8 mouse cellular contexts compared by ENCODE assay signal in genomic region chr9:121316621-121317405, GRCm38 (mm10). TPM values are rescaled to one million over a fixed set of nuclear protein-coding genes. Genes with fewer than 3 reads are reported as not detected.
DNase-seq lines count a peak whose midpoint lies in the region; TF ChIP-seq lines count a peak whose summit lies in the region.

No protein-coding gene starts in this region.

- peak; percentile 28; the same call in 1 of the 2 replicates for TF ChIP-seq CTCF in kidney, adult 2 months (conservative IDR thresholded peaks at IDR 0.05; ENCODE audit: insufficient read depth, insufficient read length, low read depth, low read length)
- TF ChIP-seq CTCF in bone marrow, adult 2 months (IDR thresholded peaks at IDR 0.05; ENCODE audit: control insufficient read depth, insufficient read depth, low read length), result no peak

- no peak for TF ChIP-seq POLR2A in kidney, adult 2 months (IDR thresholded peaks at IDR 0.05; ENCODE audit: low read depth, low read length)
- no peak for TF ChIP-seq POLR2A in bone marrow, adult 2 months (IDR thresholded peaks at IDR 0.05; ENCODE audit: borderline replicate concordance, control insufficient read depth, low read depth, low read length)

- 40% methylated on average over 12 of the region's 12 CpGs for WGBS in kidney, adult 2 months
- WGBS in bone marrow, adult 2 months, result 30% methylated on average over 12 of the region's 12 CpGs
- WGBS in macrophage (ENCODE audit: missing documents), result 31% methylated on average over 12 of the region's 12 CpGs

- H3K36me3 ChIP-seq in kidney, adult 2 months (ENCODE audit: control insufficient read depth, insufficient read depth, low read length), result no peaks in the 10 kb centered on the region
- H3K36me3 ChIP-seq in macrophage (ENCODE audit: inconsistent target), result no peaks in the 10 kb centered on the region

- peak; percentile 61 for DNase-seq in kidney, adult 2 months
- DNase-seq in kidney, adult 18-20 months, result no peak
- peak; percentile 74 for DNase-seq in gastrocnemius, postnatal 14 days
- DNase-seq in induced T-regulatory cell, adult 2 months (ENCODE audit: low read depth), result peak; percentile 67
- no peak for DNase-seq in frontal cortex, postnatal 14 days (ENCODE audit: low spot score in 2 of 2)
- DNase-seq in layer of hippocampus, postnatal 25 days (ENCODE audit: extremely low spot score in 1 of 2, low spot score in 1 of 2), result no peak

- peaks cover 34% of the 10 kb centered on the region for H3K4me1 ChIP-seq in kidney, adult 2 months (ENCODE audit: control insufficient read depth, insufficient read depth, low read length)
- H3K4me1 ChIP-seq in bone marrow, adult 2 months (ENCODE audit: control insufficient read depth, insufficient read depth, low read length), result peaks cover 10% of the 10 kb centered on the region

- H3K27ac ChIP-seq in kidney, adult 2 months (ENCODE audit: insufficient read depth, low read depth, low read length), result peak overlapping the region; percentile 33
- H3K27ac ChIP-seq in bone marrow, adult 2 months (ENCODE audit: control insufficient read depth, insufficient read depth, low read depth, low read length, poor library complexity), result peak overlapping the region; percentile 80
- H3K27ac ChIP-seq in macrophage, result peak overlapping the region; percentile 100

- intact Hi-C loops in gastrocnemius, postnatal 14 days (cut with DNase I; ENCODE audit: low total_unique reads), result no loop called here

- H3K79me2 ChIP-seq in macrophage (ENCODE audit: inconsistent target), result peaks cover 78% of the 10 kb centered on the region

- H3K4me3 ChIP-seq in kidney, adult 2 months (ENCODE audit: insufficient read depth, low read depth, low read length), result no peak overlapping the region
- peak overlapping the region; percentile 28 for H3K4me3 ChIP-seq in bone marrow, adult 2 months (replicated peaks; ENCODE audit: control insufficient read depth, low read depth, low read length)
- no peak overlapping the region; the same call in 1 of the 2 replicates for H3K4me3 ChIP-seq in macrophage (ENCODE audit: inconsistent target)

- H3K27me3 ChIP-seq in kidney, adult 2 months (replicated peaks; ENCODE audit: control insufficient read depth, insufficient read depth, low read length), result no peaks in the 10 kb centered on the region

RNA-seq across cellular contexts. Expression of gene Trak1, which starts 19.5 kb away (rescaled TPM):
- polyA plus RNA-seq in kidney, adult 2 months (2012; rRNA removed), result 65.1 and 65.2 TPM in 2 replicates
- polyA plus RNA-seq in bone marrow, adult 2 months (2011; ENCODE audit: insufficient read depth, insufficient read length, low replicate concordance, missing spikeins), result 14.1 and 29.4 TPM in 2 replicates
- total RNA-seq in gastrocnemius, postnatal 14 days (2021), result 100 to 1,000 TPM; 167 to 178 TPM
- total RNA-seq in macrophage (2018; cell fraction: chromatin; rRNA removed), result 100 to 1,000 TPM; 175 to 281 (median 222) TPM
- total RNA-seq in macrophage (2018; cell fraction: cytosol; rRNA removed), result 10 to 100 TPM; 48.6 to 71.4 (median 54.7) TPM
- total RNA-seq in macrophage (2018; cell fraction: nucleus; rRNA removed), result 100 to 1,000 TPM in 25 of 26 experiments, 10 to 100 TPM in 1; 94.9 to 207 (median 141) TPM
- polyA plus RNA-seq in macrophage (2018), result 30.9 to 32.9 TPM (median 32.9 TPM) in 3 replicates
- total RNA-seq in layer of hippocampus, postnatal 25 days (2021), result 100 to 1,000 TPM; 223 to 246 TPM

RNA-seq across cellular contexts. Expression of gene Ulk4, which starts 39.8 kb away (rescaled TPM):
- polyA plus RNA-seq in kidney, adult 2 months (2012; rRNA removed), result 1.9 and 4.8 TPM in 2 replicates
- polyA plus RNA-seq in bone marrow, adult 2 months (2011; ENCODE audit: insufficient read depth, insufficient read length, low replicate concordance, missing spikeins), result not detected in 2 replicates
- under 1 TPM; 0.31 to 0.41 TPM for total RNA-seq in gastrocnemius, postnatal 14 days (2021)
- 10 to 100 TPM in 3 of 26 experiments, 1 to 10 TPM in 22, under 1 TPM in 1; 0.92 to 10.8 (median 6.6) TPM for total RNA-seq in macrophage (2018; cell fraction: chromatin; rRNA removed)
- total RNA-seq in macrophage (2018; cell fraction: cytosol; rRNA removed), result 1 to 10 TPM in 1 of 26 experiments, under 1 TPM in 25; 0.33 to 1.5 (median 0.57) TPM
- total RNA-seq in macrophage (2018; cell fraction: nucleus; rRNA removed), result 1 to 10 TPM in 24 of 26 experiments, under 1 TPM in 2; 0.52 to 3.7 (median 2.2) TPM
- 0.25 to 2.2 TPM (median 1.1 TPM) in 3 replicates for polyA plus RNA-seq in macrophage (2018)
- total RNA-seq in layer of hippocampus, postnatal 25 days (2021), result 1 to 10 TPM; 7.4 to 8.6 TPM

Comparison
In these comparisons a context has a peak if more than half of its experiments do, and no peak if none do; other contexts are left out.
1. DNase-seq: peak in kidney, adult 2 months (single experiment), gastrocnemius, postnatal 14 days (single experiment) and induced T-regulatory cell, adult 2 months (single experiment); none in kidney, adult 18-20 months (single experiment), frontal cortex, postnatal 14 days (0 of 2) and layer of hippocampus, postnatal 25 days (0 of 2).
2. H3K27ac ChIP-seq: peak in every context shown above with its lines; median percentile 100 in macrophage; 80 in bone marrow, adult 2 months; 33 in kidney, adult 2 months.